Mouse (Mus musculus): ENCODE data around the gene Gabra5. TPM values are rescaled to one million over a fixed set of nuclear protein-coding genes. Genes with fewer than 3 reads are reported as not detected.

Gabra5 gene
- total and polyA plus RNA-seq, 2 experiments from 2014 or later: 102 to 115 TPM

- H3K4me1 ChIP-seq (ENCODE audit: insufficient read depth): no peaks in the 10 kb centered on the region
- ATAC-seq (no peak), DNase-seq (no peak)
- H3K9me3 ChIP-seq (ENCODE audit: low read length): no peaks in the 10 kb centered on the region
- WGBS: 9% methylated on average over 6 of the region's 6 CpGs
- peak overlapping the region; percentile 75 for H3K27ac ChIP-seq (ENCODE audit: low read depth, low read length)
- peak; percentile 64 for TF ChIP-seq CTCF (IDR thresholded peaks at IDR 0.05; ENCODE audit: low read depth)
- no peaks in the 10 kb centered on the region for H3K27me3 ChIP-seq (ENCODE audit: insufficient read depth, low read length)
- H3K9ac ChIP-seq: peak overlapping the region; percentile 80
- peak overlapping the region; percentile 86 for H3K4me2 ChIP-seq (ENCODE audit: low read depth)
- no peaks in the 10 kb centered on the region for H3K36me3 ChIP-seq (ENCODE audit: insufficient read depth)
- H3K4me3 ChIP-seq (ENCODE audit: low read depth, low read length): peak overlapping the region; percentile 70
Observed at GRCm38 (mm10) chr7:57387341-57387654, 122.6 kb downstream of the Gabra5 start.

GRCm38 (mm10) chr7:57386517-57387340, 123.1 kb downstream of the Gabra5 start, which contains the start of gene Gabrg3:
Gene Gabrg3, minus strand, starts transcription at chr7:57387188.
- Histone ChIP-seq H3K9ac (peak within 1 kb of the TSS; percentile 80), H3K9me3 (ENCODE audit: low read length) (no peaks in the 10 kb centered on the region), H3K4me2 (ENCODE audit: low read depth) (peak within 1 kb of the TSS; percentile 86), H3K4me1 (ENCODE audit: insufficient read depth) (no peaks in the 10 kb centered on the region), H3K36me3 (ENCODE audit: insufficient read depth) (no peaks in the 10 kb centered on the region), H3K27me3 (ENCODE audit: insufficient read depth, low read length) (no peaks in the 10 kb centered on the region), H3K4me3 (ENCODE audit: low read depth, low read length) (peak within 1 kb of the TSS; percentile 70), H3K27ac (ENCODE audit: low read depth, low read length) (peak within 1 kb of the TSS; percentile 75)
- DNase-seq (peak; percentile 78), ATAC-seq (peak; percentile 85)
- TF ChIP-seq CTCF (IDR thresholded peaks at IDR 0.05; ENCODE audit: low read depth): peak; percentile 45
- WGBS: under 1% methylated on average over 65 of the region's 71 CpGs

GRCm38 (mm10) chr7:57384112-57384511, 125.7 kb downstream of the Gabra5 start:
- H3K27me3 ChIP-seq (ENCODE audit: insufficient read depth, low read length): no peaks in the 10 kb centered on the region
- DNase-seq (peak; percentile 82), ATAC-seq (peak; percentile 65)
- peak; percentile 92 for TF ChIP-seq CTCF (IDR thresholded peaks at IDR 0.05; ENCODE audit: low read depth)
- WGBS: 30% methylated on average over 4 of the region's 4 CpGs
- no peaks in the 10 kb centered on the region for H3K36me3 ChIP-seq (ENCODE audit: insufficient read depth)
- peak overlapping the region; percentile 28 for H3K4me2 ChIP-seq (ENCODE audit: low read depth)
- no peaks in the 10 kb centered on the region for H3K9me3 ChIP-seq (ENCODE audit: low read length)
- H3K4me1 ChIP-seq (ENCODE audit: insufficient read depth): no peaks in the 10 kb centered on the region
- H3K27ac ChIP-seq (ENCODE audit: low read depth, low read length): no peak overlapping the region
- H3K4me3 ChIP-seq (ENCODE audit: low read depth, low read length): no peak overlapping the region
- 0 out of 2 replicates have a peak overlapping the region, but pooled peaks have one; percentile 14 for H3K9ac ChIP-seq

GRCm38 (mm10) chr7:57366013-57366390, 143.9 kb downstream of the Gabra5 start:
- Histone ChIP-seq H3K27me3 (ENCODE audit: insufficient read depth, low read length) (no peaks in the 10 kb centered on the region), H3K9me3 (ENCODE audit: low read length) (no peaks in the 10 kb centered on the region), H3K36me3 (ENCODE audit: insufficient read depth) (no peaks in the 10 kb centered on the region), H3K4me2 (ENCODE audit: low read depth) (no peak overlapping the region), H3K27ac (ENCODE audit: low read depth, low read length) (peak overlapping the region; percentile 62; the same call in 1 of the 2 replicates), H3K4me1 (ENCODE audit: insufficient read depth) (no peaks in the 10 kb centered on the region), H3K9ac (no peak overlapping the region), H3K4me3 (ENCODE audit: low read depth, low read length) (no peak overlapping the region)
- 32% methylated on average over 5 of the region's 5 CpGs for WGBS
- ATAC-seq (peak; percentile 87), DNase-seq (peak; percentile 41)
- TF ChIP-seq CTCF (IDR thresholded peaks at IDR 0.05; ENCODE audit: low read depth): no peak

GRCm38 (mm10) chr7:57365134-57366012, 144.5 kb downstream of the Gabra5 start:
- peak; percentile 48 for ATAC-seq
- no peak for TF ChIP-seq CTCF (IDR thresholded peaks at IDR 0.05; ENCODE audit: low read depth)

GRCm38 (mm10) chr7:57363812-57364211, 146.0 kb downstream of the Gabra5 start:
- H3K27ac ChIP-seq (ENCODE audit: low read depth, low read length): no peak overlapping the region

More at GRCm38 (mm10) chr7:57365134-57366012, 144.5 kb downstream of the Gabra5 start:
- Histone ChIP-seq H3K27me3 (ENCODE audit: insufficient read depth, low read length) (no peaks in the 10 kb centered on the region), H3K36me3 (ENCODE audit: insufficient read depth) (no peaks in the 10 kb centered on the region), H3K4me3 (ENCODE audit: low read depth, low read length) (no peak overlapping the region), H3K9me3 (ENCODE audit: low read length) (no peaks in the 10 kb centered on the region), H3K27ac (ENCODE audit: low read depth, low read length) (peak overlapping the region; percentile 62; the same call in 1 of the 2 replicates), H3K4me2 (ENCODE audit: low read depth) (no peak overlapping the region), H3K4me1 (ENCODE audit: insufficient read depth) (no peaks in the 10 kb centered on the region), H3K9ac (no peak overlapping the region)
- WGBS: 73% methylated on average over 5 of the region's 5 CpGs
- DNase-seq: no peak

More at GRCm38 (mm10) chr7:57363812-57364211, 146.0 kb downstream of the Gabra5 start:
- no peak for TF ChIP-seq CTCF (IDR thresholded peaks at IDR 0.05; ENCODE audit: low read depth)
- Histone ChIP-seq H3K9me3 (ENCODE audit: low read length) (no peaks in the 10 kb centered on the region), H3K36me3 (ENCODE audit: insufficient read depth) (no peaks in the 10 kb centered on the region), H3K4me2 (ENCODE audit: low read depth) (no peak overlapping the region), H3K4me1 (ENCODE audit: insufficient read depth) (no peaks in the 10 kb centered on the region), H3K4me3 (ENCODE audit: low read depth, low read length) (no peak overlapping the region), H3K9ac (no peak overlapping the region), H3K27me3 (ENCODE audit: insufficient read depth, low read length) (no peaks in the 10 kb centered on the region)
- WGBS: 92% methylated on average over 6 of the region's 6 CpGs
- DNase-seq (no peak), ATAC-seq (no peak)

Data from forebrain, postnatal 0 days (tissue).